Mouse (Mus musculus): ENCODE results near the gene Tnpo2. TPM values are rescaled to one million over a fixed set of nuclear protein-coding genes. Genes with fewer than 3 reads are reported as not detected.

Gene Tnpo2
- polyA plus RNA-seq, 1 experiment from 2014 or later = 30.1 TPM

DNA sequence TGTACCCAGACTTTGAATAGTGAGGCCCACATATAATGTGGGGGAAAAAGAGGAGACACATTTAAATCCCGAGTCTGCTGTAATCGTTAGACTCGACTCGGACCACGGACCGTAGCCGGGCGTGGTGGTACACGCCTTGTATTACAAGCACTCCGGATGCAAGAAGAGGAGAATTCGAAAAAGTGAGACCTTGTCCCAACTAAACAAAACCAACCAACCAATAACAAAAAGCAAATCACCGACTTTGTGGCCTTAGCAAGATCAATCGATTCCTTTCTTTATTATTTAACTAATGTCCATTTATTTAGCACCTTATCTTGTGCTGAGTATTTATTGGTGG lies 9.2 kb upstream of the Tnpo2 start:
- peaks cover 38% of the 10 kb centered on the region for H3K4me1 ChIP-seq
- H3K9ac ChIP-seq = peak overlapping the region; percentile 100
- H3K4me2 ChIP-seq = peak overlapping the region; percentile 92
- peak overlapping the region; percentile 90 for H3K27ac ChIP-seq
- no peaks in the 10 kb centered on the region for H3K27me3 ChIP-seq
- peak overlapping the region; percentile 99 for H3K4me3 ChIP-seq
- ATAC-seq (ENCODE audit: insufficient number of reproducible peaks, insufficient read depth, low FRiP score, low TSS enrichment, low read depth) = no peak
- H3K9me3 ChIP-seq = no peaks in the 10 kb centered on the region
- H3K36me3 ChIP-seq = peaks cover 52% of the 10 kb centered on the region
- WGBS = 2% methylated on average over 13 of the region's 13 CpGs

DNA sequence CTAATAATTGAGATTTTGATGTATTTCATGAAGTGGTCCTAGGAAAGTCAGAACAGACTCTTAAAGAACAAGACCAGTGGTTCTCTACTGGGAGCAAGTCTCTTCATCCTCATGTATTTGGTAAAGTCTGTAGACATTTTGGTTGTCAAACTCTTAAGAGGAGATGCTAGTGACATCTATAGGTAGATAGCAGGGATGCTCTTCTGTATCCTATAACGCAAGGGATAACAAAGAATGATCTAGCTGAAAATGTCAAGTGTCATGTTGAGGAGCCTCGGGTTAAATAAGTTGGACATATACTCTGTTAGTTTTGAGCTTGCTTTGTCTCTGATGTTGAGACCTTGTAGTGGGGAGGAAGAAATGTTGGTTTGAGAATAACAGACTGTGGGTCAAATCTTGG lies 8.8 kb upstream of the Tnpo2 start:
- Histone ChIP-seq H3K36me3 (peaks cover 52% of the 10 kb centered on the region), H3K27me3 (no peaks in the 10 kb centered on the region), H3K4me1 (peaks cover 38% of the 10 kb centered on the region), H3K9ac (peak overlapping the region; percentile 100), H3K27ac (no peak overlapping the region), H3K9me3 (no peaks in the 10 kb centered on the region), H3K4me3 (peak overlapping the region; percentile 99), H3K4me2 (peak overlapping the region; percentile 92)
- no peak for ATAC-seq (ENCODE audit: insufficient number of reproducible peaks, insufficient read depth, low FRiP score, low TSS enrichment, low read depth)
- 25% methylated on average over 2 of the region's 2 CpGs for WGBS

DNA sequence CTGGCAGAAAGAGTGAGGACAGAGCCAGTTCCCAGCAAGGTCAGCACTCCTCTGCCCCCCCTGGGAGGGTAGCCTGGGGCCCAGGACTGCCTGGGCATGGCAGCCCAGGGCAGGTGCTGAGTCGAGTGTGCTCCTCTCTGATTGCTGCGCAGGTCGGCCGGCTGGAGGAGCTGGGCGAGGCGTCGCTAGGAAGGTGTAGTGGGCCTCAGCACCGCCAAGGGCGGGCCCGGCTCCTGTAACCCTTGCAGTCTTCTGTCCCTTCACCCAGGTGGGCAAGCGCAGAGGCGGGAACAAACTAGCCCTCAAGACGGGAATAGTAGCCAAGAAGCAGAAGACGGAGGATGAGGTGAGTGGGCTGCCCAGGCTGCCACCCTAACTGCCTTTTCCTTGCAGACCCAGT lies 7.4 kb upstream of the Tnpo2 start:
- Histone ChIP-seq H3K36me3 (peaks cover 51% of the 10 kb centered on the region), H3K9ac (peak overlapping the region; percentile 100), H3K9me3 (no peaks in the 10 kb centered on the region), H3K4me1 (peaks cover 35% of the 10 kb centered on the region), H3K4me2 (peak overlapping the region; percentile 92; the same call in 1 of the 2 replicates), H3K27ac (no peak overlapping the region), H3K4me3 (peak overlapping the region; percentile 99; the same call in 1 of the 2 replicates), H3K27me3 (no peaks in the 10 kb centered on the region)
- 87% methylated on average over 14 of the region's 14 CpGs for WGBS
- ATAC-seq (ENCODE audit: insufficient number of reproducible peaks, insufficient read depth, low FRiP score, low TSS enrichment, low read depth) = no peak

DNA sequence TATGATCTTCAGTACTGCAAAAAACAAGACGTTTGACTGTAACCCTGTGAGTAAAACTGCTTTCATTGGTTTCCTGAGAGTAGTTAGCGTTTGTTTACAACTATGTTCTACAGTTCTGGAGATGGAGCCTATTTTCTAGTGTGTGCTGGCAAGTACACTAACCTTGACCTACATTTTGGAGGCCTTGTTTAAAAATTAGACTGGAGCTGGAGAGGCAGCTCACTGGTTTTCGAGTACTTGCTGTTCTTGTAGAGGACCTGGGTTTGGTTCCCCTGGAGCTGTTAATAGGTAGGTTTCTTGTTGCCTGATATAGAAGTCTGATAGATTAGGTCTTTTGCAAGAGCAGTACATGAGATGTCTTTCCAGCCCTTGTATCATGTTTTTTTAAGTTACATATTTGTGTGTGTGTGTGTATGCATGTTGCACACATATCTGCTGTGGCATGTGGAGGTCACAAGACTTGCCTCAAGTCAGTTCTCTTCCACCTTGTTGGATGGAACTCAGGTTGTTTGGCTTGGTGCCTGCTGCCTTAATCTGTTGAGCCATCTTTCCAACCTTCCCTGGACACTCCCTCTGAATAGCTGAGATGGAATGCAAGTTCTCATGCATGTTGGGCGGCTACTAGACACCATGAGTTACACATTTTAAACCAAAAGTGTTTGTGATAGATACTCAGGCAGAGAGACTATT lies 3.9 kb upstream of the Tnpo2 start:
- H3K9me3 ChIP-seq = no peaks in the 10 kb centered on the region
- H3K4me1 ChIP-seq = peaks cover 31% of the 10 kb centered on the region
- no peak overlapping the region for H3K9ac ChIP-seq
- ATAC-seq (ENCODE audit: insufficient number of reproducible peaks, insufficient read depth, low FRiP score, low TSS enrichment, low read depth) = no peak
- no peak overlapping the region for H3K4me2 ChIP-seq
- H3K27me3 ChIP-seq = no peaks in the 10 kb centered on the region
- H3K36me3 ChIP-seq = peaks cover 51% of the 10 kb centered on the region
- no peak overlapping the region for H3K4me3 ChIP-seq
- H3K27ac ChIP-seq = no peak overlapping the region
- 84% methylated on average over 4 of the region's 4 CpGs for WGBS

DNA sequence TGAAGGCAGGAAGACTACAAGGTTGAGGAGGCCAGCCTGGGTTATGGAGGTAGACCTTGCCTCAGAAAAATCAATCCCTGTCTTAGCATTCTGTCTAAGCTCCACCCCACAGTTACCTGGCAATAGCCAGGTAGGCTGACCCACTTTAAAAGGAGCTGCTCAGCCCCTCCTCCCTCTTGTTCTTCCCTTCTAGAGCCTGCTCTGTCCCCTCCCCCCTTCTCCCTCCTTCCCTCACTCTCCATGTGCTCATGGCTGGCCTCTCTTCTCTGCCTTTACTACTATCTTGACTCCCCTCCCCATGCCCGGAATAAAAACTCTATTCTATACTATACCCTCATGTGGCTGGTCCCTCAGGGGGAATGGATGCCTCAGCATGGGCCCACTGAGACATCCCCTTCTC lies 2.8 kb upstream of the Tnpo2 start:
- peaks cover 27% of the 10 kb centered on the region for H3K4me1 ChIP-seq
- no peaks in the 10 kb centered on the region for H3K9me3 ChIP-seq
- H3K27ac ChIP-seq = no peak overlapping the region
- ATAC-seq (ENCODE audit: insufficient number of reproducible peaks, insufficient read depth, low FRiP score, low TSS enrichment, low read depth) = no peak
- H3K9ac ChIP-seq = no peak overlapping the region
- H3K4me3 ChIP-seq = no peak overlapping the region
- H3K36me3 ChIP-seq = peaks cover 49% of the 10 kb centered on the region
- H3K27me3 ChIP-seq = no peaks in the 10 kb centered on the region
- peak overlapping the region; percentile 14; the same call in 1 of the 2 replicates for H3K4me2 ChIP-seq
- 54% methylated on average over 1 of the region's 1 CpGs for WGBS

DNA sequence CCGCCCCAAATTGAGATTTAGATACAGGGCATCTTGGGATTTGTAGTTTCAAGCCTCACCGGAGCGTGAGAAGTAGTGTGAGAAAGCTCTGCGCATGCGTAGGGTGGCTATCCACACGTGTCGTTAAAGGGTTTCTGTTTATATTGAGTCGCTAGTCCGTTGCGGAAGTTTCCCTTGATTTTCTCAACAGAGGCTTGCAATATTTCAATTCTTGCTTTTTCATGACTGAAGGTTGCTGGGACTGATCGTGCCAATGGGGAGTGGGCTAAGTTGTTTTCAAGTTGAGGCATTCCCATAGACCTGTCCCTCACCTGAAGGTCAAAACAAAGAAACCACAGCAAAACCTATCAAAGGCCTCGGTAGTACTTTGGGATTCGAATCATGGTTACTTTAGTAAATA lies 2.0 kb upstream of the Tnpo2 start:
- no peaks in the 10 kb centered on the region for H3K27me3 ChIP-seq
- H3K4me1 ChIP-seq = peaks cover 30% of the 10 kb centered on the region
- H3K36me3 ChIP-seq = peaks cover 40% of the 10 kb centered on the region
- 0 out of 2 replicates have a peak overlapping the region, but pooled peaks have one; percentile 100 for H3K27ac ChIP-seq
- 5% methylated on average over 12 of the region's 13 CpGs for WGBS
- no peaks in the 10 kb centered on the region for H3K9me3 ChIP-seq
- peak overlapping the region; percentile 80 for H3K4me2 ChIP-seq
- peak overlapping the region; percentile 95 for H3K9ac ChIP-seq
- peak overlapping the region; percentile 81 for H3K4me3 ChIP-seq
- no peak for ATAC-seq (ENCODE audit: insufficient number of reproducible peaks, insufficient read depth, low FRiP score, low TSS enrichment, low read depth)

DNA sequence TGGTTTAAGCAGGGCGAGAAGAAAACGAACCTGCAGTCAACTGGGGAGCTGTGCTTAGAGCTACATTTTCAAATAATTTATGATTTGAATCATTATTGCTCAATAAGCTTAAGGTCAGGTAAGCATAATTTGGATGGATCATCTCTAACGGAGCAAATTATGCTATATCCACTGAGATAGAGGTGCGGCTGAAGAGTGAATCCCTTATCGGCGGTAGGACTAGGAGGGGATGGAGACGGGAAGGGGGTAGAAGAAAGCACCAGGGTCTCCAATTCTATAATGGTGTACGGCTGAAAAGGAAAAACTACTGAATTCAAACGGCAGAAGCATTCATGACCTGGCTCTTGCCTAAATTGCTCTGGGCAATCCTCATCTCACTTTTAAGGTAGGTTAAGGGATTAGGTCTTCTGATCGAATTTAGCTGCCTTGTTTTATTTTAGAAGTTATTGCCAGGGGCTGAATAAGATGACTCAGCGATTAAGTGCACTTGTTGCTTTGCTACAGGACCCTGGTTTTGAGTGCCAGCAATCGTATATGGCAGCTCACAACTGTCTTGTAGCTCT lies 1.5 kb upstream of the Tnpo2 start:
- H3K27me3 ChIP-seq = no peaks in the 10 kb centered on the region
- peaks cover 30% of the 10 kb centered on the region for H3K4me1 ChIP-seq
- peak overlapping the region; percentile 95 for H3K9ac ChIP-seq
- peak overlapping the region; percentile 80 for H3K4me2 ChIP-seq
- peak overlapping the region; percentile 81 for H3K4me3 ChIP-seq
- peak overlapping the region; percentile 100 for H3K27ac ChIP-seq
- H3K9me3 ChIP-seq = no peaks in the 10 kb centered on the region
- H3K36me3 ChIP-seq = peaks cover 40% of the 10 kb centered on the region
- WGBS = 5% methylated on average over 12 of the region's 12 CpGs
- no peak for ATAC-seq (ENCODE audit: insufficient number of reproducible peaks, insufficient read depth, low FRiP score, low TSS enrichment, low read depth)

DNA sequence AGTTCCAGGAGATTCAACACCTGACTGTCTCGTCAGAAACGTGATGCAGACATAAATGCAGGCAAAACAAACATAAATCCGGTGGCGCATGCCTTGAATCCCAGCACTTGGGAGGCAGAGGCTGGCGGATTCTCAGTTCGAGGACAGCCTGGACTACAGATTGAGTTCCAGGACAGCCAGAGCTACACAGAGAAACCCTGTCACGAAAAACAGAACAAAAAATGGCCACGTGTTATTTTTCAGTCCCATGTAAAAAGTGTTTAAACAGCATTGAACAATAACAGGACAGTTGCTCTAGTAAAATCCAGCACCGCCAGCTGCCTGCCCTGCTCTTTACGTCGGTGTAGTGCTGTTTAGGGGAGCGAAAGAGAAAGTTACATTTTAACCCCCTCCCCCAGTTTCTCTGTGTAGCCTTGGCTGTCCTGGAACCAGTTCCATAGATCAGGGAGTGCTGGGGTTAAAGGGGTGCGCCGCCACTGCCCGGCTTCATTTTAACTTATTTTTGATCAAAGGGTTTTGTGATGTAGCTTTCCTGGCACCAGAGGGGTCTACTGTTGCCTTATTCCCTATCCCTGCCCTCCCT lies 896 bp upstream of the Tnpo2 start:
- no peaks in the 10 kb centered on the region for H3K9me3 ChIP-seq
- H3K36me3 ChIP-seq = peaks cover 41% of the 10 kb centered on the region
- H3K4me3 ChIP-seq = peak overlapping the region; percentile 81
- peaks cover 34% of the 10 kb centered on the region for H3K4me1 ChIP-seq
- H3K27me3 ChIP-seq = no peaks in the 10 kb centered on the region
- no peak for ATAC-seq (ENCODE audit: insufficient number of reproducible peaks, insufficient read depth, low FRiP score, low TSS enrichment, low read depth)
- peak overlapping the region; percentile 95 for H3K9ac ChIP-seq
- peak overlapping the region; percentile 100 for H3K27ac ChIP-seq
- H3K4me2 ChIP-seq = peak overlapping the region; percentile 80
- under 1% methylated on average over 15 of the region's 15 CpGs for WGBS

DNA sequence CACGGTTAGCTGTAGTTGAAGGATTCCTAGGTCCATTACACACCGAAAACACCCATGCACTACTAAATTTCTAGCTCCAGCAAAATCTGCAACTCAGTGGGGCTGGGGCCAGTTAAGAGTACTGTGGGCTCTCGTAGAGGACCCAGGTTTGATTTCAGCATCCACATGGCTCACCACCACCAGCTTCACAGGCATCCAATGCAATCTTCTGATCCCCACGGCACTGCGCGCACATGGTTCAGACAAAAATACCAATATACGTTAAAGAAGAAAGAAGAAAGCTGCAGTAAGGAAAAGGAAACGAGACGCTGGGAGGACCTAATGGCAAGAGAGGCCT lies 366 bp upstream of the Tnpo2 start:
- Histone ChIP-seq H3K9ac (peak overlapping the region; percentile 95), H3K27ac (peak overlapping the region; percentile 100), H3K9me3 (no peaks in the 10 kb centered on the region), H3K36me3 (peaks cover 42% of the 10 kb centered on the region), H3K4me1 (peaks cover 37% of the 10 kb centered on the region), H3K27me3 (no peaks in the 10 kb centered on the region), H3K4me3 (peak overlapping the region; percentile 81), H3K4me2 (peak overlapping the region; percentile 80)
- peak; percentile 12; the same call in 1 of the 2 replicates for ATAC-seq (ENCODE audit: insufficient number of reproducible peaks, insufficient read depth, low FRiP score, low TSS enrichment, low read depth)
- WGBS = under 1% methylated on average over 9 of the region's 9 CpGs

DNA sequence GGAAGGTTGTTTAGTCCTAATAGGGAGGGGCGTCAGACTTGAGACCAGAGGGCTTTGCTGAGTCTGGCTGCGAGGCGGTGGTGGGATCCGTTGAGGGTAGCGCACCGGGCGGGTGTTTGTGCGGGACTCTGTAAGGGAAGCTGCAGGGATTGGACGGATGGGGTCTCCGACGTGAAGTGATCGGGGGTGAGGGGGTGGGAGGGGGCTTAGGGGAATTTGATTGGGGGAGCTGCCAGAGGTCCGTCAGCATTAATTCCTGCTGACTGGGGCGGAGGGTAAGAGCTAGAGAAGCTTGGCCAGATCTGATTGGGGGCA lies 608 bp downstream of the Tnpo2 start:
- ATAC-seq (ENCODE audit: insufficient number of reproducible peaks, insufficient read depth, low FRiP score, low TSS enrichment, low read depth) = peak; percentile 70
- Histone ChIP-seq H3K9ac (peak overlapping the region; percentile 95), H3K36me3 (peaks cover 42% of the 10 kb centered on the region), H3K9me3 (no peaks in the 10 kb centered on the region), H3K27me3 (no peaks in the 10 kb centered on the region), H3K4me1 (peaks cover 37% of the 10 kb centered on the region), H3K4me2 (peak overlapping the region; percentile 80), H3K4me3 (peak overlapping the region; percentile 81), H3K27ac (peak overlapping the region; percentile 100)
- 0% methylated on average over 14 of the region's 14 CpGs for WGBS

DNA sequence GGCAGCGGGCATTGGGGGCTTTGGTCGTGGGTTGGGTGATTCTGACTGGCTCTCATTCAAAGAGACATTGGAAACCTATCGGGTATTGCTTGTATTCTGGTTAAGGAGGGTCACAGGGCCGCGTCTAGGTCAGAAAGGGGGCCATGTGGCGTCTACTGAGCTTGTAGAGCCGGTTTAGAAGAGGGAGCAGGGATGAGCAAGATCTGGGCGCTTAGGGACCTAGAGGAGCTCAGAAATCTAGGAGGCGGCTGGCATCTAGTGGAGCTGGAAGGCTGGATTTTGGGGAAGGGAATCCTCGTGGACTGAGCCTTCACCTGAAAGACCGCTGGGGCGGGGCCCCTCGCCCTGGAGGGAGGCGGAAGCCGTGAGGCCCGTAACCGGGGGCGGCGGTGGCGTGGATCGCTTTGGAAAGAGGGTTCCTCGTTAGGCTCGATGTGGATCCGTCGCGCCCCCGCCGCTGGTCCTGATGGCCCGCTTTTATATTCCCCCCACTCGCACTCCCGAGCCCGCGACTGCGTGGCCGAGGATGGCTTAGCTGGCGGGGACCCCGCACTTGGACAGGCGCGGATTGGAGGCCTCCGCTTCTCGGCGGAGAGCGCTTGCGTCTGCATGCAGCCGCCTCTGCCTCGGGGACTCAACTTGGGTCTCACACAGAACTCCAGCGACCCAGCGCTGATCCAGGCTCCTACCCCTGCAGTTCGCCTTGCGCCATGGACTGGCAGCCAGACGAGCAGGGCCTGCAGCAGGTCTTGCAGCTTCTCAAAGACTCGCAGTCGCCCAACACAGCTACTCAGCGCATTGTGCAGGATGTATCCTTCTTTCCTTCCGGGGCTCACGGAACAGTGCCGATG lies 1.2 kb downstream of the Tnpo2 start:
- Histone ChIP-seq H3K9me3 (no peaks in the 10 kb centered on the region), H3K4me3 (peak overlapping the region; percentile 81), H3K27me3 (no peaks in the 10 kb centered on the region), H3K27ac (peak overlapping the region; percentile 100), H3K4me2 (peak overlapping the region; percentile 80), H3K4me1 (peaks cover 37% of the 10 kb centered on the region), H3K36me3 (peaks cover 42% of the 10 kb centered on the region), H3K9ac (peak overlapping the region; percentile 95)
- under 1% methylated on average over 57 of the region's 57 CpGs for WGBS
- ATAC-seq (ENCODE audit: insufficient number of reproducible peaks, insufficient read depth, low FRiP score, low TSS enrichment, low read depth) = no peak

Data from embryonic facial prominence, embryonic 13.5 days (tissue).